Mouse (Mus musculus) intestine, postnatal 0 days (tissue): Measurements from ENCODE around the gene Dctn5. TPM values are rescaled to one million over a fixed set of nuclear protein-coding genes. Genes with fewer than 3 reads are reported as not detected.

Source experiments
- ATAC-seq: fragments of 200-750 bp; cut with Nextera tagmentation; 2 replicates; pipeline ENCODE4 v1.8.0; 2017; ENCODE audit warnings: mild to moderate bottlenecking, moderate TSS enrichment, moderate library complexity
- H3K27ac ChIP-seq: fragments of 300-500 bp; sonication (generic); 2 replicates; pipeline ENCODE4 v1.5.1; 2014; ENCODE audit warnings: mild to moderate bottlenecking, low read depth, low read length, moderate library complexity
- H3K27me3 ChIP-seq: fragments of 300-500 bp; sonication (generic); replicated peaks from 2 replicates; pipeline ENCODE4 v1.6.1; 2014; ENCODE audit warnings: low read length, mixed read lengths; ENCODE audit not compliant: control insufficient read depth, insufficient read depth
- H3K36me3 ChIP-seq: fragments of 300-500 bp; sonication (generic); 2 replicates; pipeline ENCODE4 v1.6.1; 2014; ENCODE audit warnings: mild to moderate bottlenecking, moderate library complexity; ENCODE audit not compliant: control insufficient read depth, insufficient read depth
- H3K4me1 ChIP-seq: fragments of 300-500 bp; sonication (generic); replicated peaks from 2 replicates; pipeline ENCODE4 v1.6.1; 2014; ENCODE audit warnings: antibody characterized with exemption, low read length, mixed read lengths; ENCODE audit not compliant: control insufficient read depth, insufficient read depth
- H3K4me2 ChIP-seq: fragments of 300-500 bp; sonication (generic); replicated peaks from 2 replicates; pipeline ENCODE4 v1.6.1; 2014; ENCODE audit warnings: low read depth, mild to moderate bottlenecking, moderate library complexity
- H3K4me3 ChIP-seq: fragments of 300-500 bp; sonication (generic); 2 replicates; pipeline ENCODE4 v1.5.1; 2014; ENCODE audit warnings: low read depth, low read length
- H3K9ac ChIP-seq: fragments of 300-500 bp; sonication (generic); 2 replicates; pipeline ENCODE4 v1.6.1; 2014; ENCODE audit warnings: mild to moderate bottlenecking, low read depth, low read length
- H3K9me3 ChIP-seq: fragments of 300-500 bp; sonication (generic); 2 replicates; pipeline ENCODE4 v1.6.1; 2016; ENCODE audit warnings: mixed run types; ENCODE audit not compliant: control insufficient read depth
- CTCF ChIP-seq: sonication (generic); IDR thresholded peaks from 2 replicates; pipeline ENCODE4 v1.5.1; 2016; ENCODE audit warnings: low read depth, mild to moderate bottlenecking, control low read depth, antibody characterized with exemption, moderate library complexity
- WGBS: fragments of 180-500 bp; shearing (Covaris S2); extraction: QIAGEN DNeasy Blood & Tissue Kit; methylation state at CpG from one replicate; pipeline ENCODE4 v1.1.7; 2014; 5-methylcytosine and 5-hydroxymethylcytosine counted together
- polyA plus RNA-seq: library from polyadenylated mRNA; unstranded; fragments of >200 nt; fragmentation: Nextera tagmentation; extraction: Ambion mirVana; gene quantifications from 2 replicates; pipeline ENCODE4 v1.2.1, GENCODE M21; 2015

Gene Dctn5
- polyA plus RNA-seq, 1 experiment from 2014 or later = 59.4 TPM

DNA sequence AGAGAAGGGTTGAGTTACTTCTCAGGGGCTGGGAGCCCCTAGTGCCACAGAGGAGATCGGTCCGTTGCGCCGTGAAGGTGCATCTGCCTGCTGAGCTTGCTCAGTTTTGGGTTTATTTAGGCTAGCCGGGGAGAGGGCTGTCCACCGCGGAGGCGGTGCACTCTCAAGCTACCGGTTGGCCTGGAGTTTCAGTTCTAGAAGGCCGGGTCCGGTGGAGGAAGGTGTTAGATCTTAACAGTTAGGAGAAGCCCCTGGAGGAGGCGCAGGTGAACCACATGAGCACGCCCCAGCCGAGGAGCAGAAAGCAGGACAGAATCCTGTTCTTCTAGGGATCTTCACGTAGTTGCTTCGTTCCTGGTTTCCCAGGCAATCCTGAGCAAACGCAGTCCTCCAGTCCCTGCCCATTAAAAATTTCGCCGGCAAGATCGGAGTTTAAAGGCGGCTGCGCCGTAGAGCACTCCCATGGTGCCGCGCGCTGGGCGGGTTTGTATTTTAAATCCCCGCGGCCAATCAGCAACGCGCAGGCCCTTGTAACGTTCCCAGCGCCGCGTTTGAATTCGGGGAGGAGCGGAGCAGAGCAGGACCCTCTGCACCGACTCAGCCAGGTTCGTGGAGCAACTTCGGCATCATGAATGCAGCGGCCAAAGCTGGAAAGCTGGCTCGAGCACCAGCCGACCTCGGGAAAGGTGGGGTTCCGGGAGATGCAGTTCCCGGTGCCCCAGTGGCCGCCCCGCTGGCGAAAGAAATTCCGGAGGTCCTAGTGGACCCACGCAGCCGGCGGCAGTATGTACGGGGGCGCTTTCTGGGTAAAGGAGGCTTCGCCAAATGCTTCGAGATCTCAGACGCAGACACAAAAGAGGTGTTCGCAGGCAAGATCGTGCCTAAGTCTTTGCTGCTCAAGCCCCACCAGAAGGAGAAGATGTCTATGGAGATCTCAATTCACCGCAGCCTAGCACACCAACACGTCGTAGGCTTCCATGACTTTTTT is 26.4 kb downstream of the Dctn5 start, which contains the start of gene Plk1:
TSS of gene Plk1 (plus strand) at position 525 of the 988 bp plus-strand sequence.
- H3K4me3 ChIP-seq = peak within 1 kb of the TSS; percentile 59
- peak within 1 kb of the TSS; percentile 70; the same call in 1 of the 2 replicates for H3K27ac ChIP-seq
- ATAC-seq = peak; percentile 87
- H3K4me1 ChIP-seq = no peaks in the 10 kb centered on the region; the same call in 1 of the 2 replicates
- peak within 1 kb of the TSS; percentile 63 for H3K9ac ChIP-seq
- WGBS = under 1% methylated on average over 63 of the region's 63 CpGs
- H3K36me3 ChIP-seq = peaks cover 12% of the 10 kb centered on the region; the same call in 1 of the 2 replicates
- H3K27me3 ChIP-seq = no peaks in the 10 kb centered on the region
- peak; percentile 25; the same call in 1 of the 2 replicates for TF ChIP-seq CTCF
- H3K4me2 ChIP-seq = peak within 1 kb of the TSS; percentile 87
- H3K9me3 ChIP-seq = no peaks in the 10 kb centered on the region

DNA sequence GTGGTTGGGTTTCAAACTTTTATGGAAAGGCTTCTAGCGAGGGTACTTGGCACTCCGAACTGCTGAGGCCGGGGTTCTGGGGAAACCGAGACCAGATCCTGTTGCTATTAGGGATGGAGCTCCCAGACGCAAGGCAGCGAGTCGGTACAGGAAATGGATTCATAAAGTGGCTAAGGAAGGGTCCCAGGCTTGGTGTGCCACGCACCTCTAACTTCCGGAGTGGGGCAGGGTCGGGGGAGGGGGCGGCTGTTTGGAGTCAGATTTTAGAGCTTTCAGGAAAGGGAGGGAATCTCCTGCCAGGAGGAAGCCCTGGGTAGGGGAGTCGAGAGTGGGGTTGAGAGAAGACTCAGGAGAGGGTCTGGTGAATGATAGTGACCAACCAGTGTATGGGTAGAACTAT is 27.2 kb downstream of the Dctn5 start:
- 0% methylated on average over 12 of the region's 12 CpGs for WGBS
- H3K27me3 ChIP-seq = no peaks in the 10 kb centered on the region
- no peaks in the 10 kb centered on the region for H3K9me3 ChIP-seq
- no peaks in the 10 kb centered on the region; the same call in 1 of the 2 replicates for H3K4me1 ChIP-seq
- no peak for TF ChIP-seq CTCF
- peaks cover 19% of the 10 kb centered on the region; the same call in 1 of the 2 replicates for H3K36me3 ChIP-seq
- peak overlapping the region; percentile 55 for H3K9ac ChIP-seq
- H3K4me2 ChIP-seq = peak overlapping the region; percentile 87
- H3K4me3 ChIP-seq = peak overlapping the region; percentile 59
- no peak overlapping the region for H3K27ac ChIP-seq
- no peak for ATAC-seq

DNA sequence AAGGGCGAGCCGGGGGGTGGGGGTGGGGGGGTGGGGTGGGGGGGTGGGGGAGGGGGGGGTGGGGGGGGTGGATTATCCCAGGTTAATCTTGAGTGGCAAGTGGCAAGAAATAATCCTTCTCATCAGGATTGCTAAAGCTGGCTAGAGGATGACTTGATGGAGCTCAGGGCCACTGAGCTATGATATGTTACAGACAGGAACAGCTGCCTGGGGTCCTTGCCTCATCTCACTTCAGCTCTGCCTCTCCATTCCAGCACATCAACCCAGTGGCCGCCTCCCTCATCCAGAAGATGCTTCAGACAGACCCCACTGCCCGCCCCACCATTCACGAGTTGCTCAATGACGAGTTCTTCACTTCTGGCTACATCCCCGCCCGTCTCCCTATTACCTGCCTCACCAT is 30.9 kb downstream of the Dctn5 start:
- TF ChIP-seq CTCF = no peak
- H3K9me3 ChIP-seq = no peaks in the 10 kb centered on the region
- 82% methylated on average over 8 of the region's 8 CpGs for WGBS
- H3K4me1 ChIP-seq = no peaks in the 10 kb centered on the region; the same call in 1 of the 2 replicates
- no peak for ATAC-seq
- no peak overlapping the region for H3K27ac ChIP-seq
- no peak overlapping the region for H3K4me3 ChIP-seq
- no peak overlapping the region for H3K9ac ChIP-seq
- H3K36me3 ChIP-seq = peaks cover 48% of the 10 kb centered on the region
- H3K27me3 ChIP-seq = no peaks in the 10 kb centered on the region
- no peak overlapping the region for H3K4me2 ChIP-seq

DNA sequence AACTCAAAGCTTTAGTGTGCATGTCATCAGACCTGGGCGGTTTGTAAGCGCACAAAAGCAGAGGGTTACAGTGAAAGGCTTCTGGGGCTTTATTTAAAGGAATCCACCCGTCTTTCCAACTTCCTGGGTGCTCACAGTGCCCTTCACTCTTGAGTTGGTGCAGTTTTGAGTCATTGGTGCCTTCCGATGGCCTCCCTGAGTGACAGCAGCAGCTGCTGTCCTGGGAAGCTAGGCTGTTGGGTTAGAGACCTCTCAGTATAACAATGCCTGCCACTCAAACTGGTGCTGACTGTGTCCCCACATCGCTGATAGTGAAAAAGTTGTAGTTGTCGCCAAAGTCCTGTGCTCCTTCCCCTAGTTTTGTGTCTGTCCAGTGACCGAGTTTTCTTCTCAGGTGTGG is 34.4 kb downstream of the Dctn5 start:
- 95% methylated on average over 7 of the region's 7 CpGs for WGBS
- ATAC-seq = no peak
- Histone ChIP-seq H3K4me3 (no peak overlapping the region), H3K4me1 (no peaks in the 10 kb centered on the region), H3K4me2 (no peak overlapping the region), H3K9ac (no peak overlapping the region), H3K36me3 (peaks cover 65% of the 10 kb centered on the region), H3K27me3 (no peaks in the 10 kb centered on the region), H3K27ac (no peak overlapping the region), H3K9me3 (no peaks in the 10 kb centered on the region)
- no peak for TF ChIP-seq CTCF

DNA sequence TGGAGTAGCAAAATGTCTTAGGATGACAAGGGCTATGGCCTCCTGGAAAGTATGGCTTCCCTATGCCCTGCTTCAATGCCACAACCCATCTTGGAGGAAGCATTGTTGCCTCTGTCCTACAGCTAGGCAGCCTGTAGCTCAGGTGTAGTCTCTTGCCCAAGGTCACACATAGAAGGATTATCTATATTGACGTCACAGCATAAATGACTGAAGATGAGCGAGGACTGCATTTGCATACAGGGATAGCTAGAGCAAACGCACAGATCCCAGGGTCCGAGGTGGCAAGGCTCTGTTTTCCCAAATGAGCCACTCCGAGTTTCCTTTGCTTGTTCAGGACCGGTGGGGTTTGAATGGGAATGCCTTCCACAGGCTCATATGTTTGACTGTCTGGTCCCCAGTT is 37.9 kb downstream of the Dctn5 start:
- H3K4me3 ChIP-seq = no peak overlapping the region
- ATAC-seq = no peak
- no peaks in the 10 kb centered on the region for H3K9me3 ChIP-seq
- no peaks in the 10 kb centered on the region for H3K27me3 ChIP-seq
- H3K4me2 ChIP-seq = no peak overlapping the region
- H3K4me1 ChIP-seq = no peaks in the 10 kb centered on the region
- no peak overlapping the region for H3K9ac ChIP-seq
- H3K27ac ChIP-seq = no peak overlapping the region
- 70% methylated on average over 6 of the region's 6 CpGs for WGBS
- TF ChIP-seq CTCF = no peak
- peaks cover 43% of the 10 kb centered on the region for H3K36me3 ChIP-seq

DNA sequence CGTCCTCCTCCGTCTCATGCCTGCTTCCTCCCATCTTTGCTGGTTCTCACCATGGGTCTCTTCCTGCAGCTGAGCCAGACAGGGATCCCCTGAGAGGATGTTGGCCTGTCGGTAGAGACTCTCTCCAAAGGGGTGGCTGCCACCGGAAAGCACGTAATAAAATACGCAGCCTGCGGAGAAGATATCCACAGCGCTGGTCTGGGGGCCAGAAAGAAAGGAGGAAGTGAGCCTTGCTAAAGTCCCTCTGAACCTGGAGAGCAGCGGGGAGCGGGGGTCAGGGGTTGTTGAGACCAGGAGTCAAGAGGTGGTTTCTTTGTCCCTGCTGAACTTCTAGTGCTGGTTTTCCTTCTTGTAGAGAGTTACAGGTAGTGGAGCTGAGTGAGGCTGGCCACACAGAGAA is 38.8 kb downstream of the Dctn5 start:
- TF ChIP-seq CTCF = no peak
- Histone ChIP-seq H3K4me2 (no peak overlapping the region), H3K27me3 (no peaks in the 10 kb centered on the region), H3K27ac (no peak overlapping the region), H3K4me3 (no peak overlapping the region), H3K9ac (no peak overlapping the region), H3K36me3 (peaks cover 36% of the 10 kb centered on the region), H3K4me1 (no peaks in the 10 kb centered on the region), H3K9me3 (no peaks in the 10 kb centered on the region)
- 70% methylated on average over 10 of the region's 10 CpGs for WGBS
- no peak for ATAC-seq
